Mouse (Mus musculus) bone marrow macrophage, adult 2 months (primary cell): ENCODE data around the gene Csrnp2.

Experiments used
- CTCF ChIP-seq: IDR thresholded peaks from 2 replicates; pipeline ENCODE4 v1.5.1; 2012; ENCODE audit warnings: low read depth, mild to moderate bottlenecking, low read length, moderate library complexity
- POLR2A ChIP-seq: IDR thresholded peaks from 2 replicates; pipeline ENCODE4 v1.6.1; 2012; ENCODE audit warnings: mild to moderate bottlenecking, low read depth, low read length, borderline replicate concordance

DNA sequence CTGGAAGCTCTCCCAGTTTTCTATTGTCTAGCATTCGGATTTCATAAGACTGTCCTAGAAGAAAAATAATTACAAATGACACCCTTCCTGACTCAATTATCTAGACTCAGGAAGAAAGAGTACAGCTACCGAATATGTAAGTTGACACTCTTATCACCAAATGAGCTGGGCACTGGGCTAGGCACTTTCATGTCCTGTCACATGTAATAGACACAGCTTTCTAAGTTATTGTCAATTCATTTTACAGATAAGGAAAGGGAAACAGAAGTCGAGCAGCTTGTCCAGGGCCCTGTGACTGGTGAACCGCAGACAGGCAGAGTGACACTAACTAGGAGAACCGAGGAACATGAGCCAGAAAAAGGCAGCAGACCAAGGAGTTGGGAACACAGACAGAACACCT lies 32.6 kb upstream of the Csrnp2 start:
- no peak for TF ChIP-seq CTCF
- no peak for TF ChIP-seq POLR2A
